Mouse (Mus musculus) neural tube, embryonic 15.5 days (tissue): ENCODE data around the gene Ccdc40. TPM values are rescaled to one million over a fixed set of nuclear protein-coding genes. Genes with fewer than 3 reads are reported as not detected.

ENCODE experiments used
- ATAC-seq: fragments of 200-750 bp; cut with Nextera tagmentation; 2 replicates; pipeline ENCODE4 v1.8.0; 2017; ENCODE audit warnings: mild to moderate bottlenecking, moderate TSS enrichment, moderate library complexity; ENCODE audit not compliant: low FRiP score
- H3K27ac ChIP-seq: fragments of 300-500 bp; sonication (generic); replicated peaks from 2 replicates; pipeline ENCODE4 v1.5.1; 2015; ENCODE audit warnings: mild to moderate bottlenecking, inconsistent platforms
- H3K27me3 ChIP-seq: fragments of 300-500 bp; sonication (generic); replicated peaks from 2 replicates; pipeline ENCODE4 v1.6.1; 2015; ENCODE audit warnings: inconsistent platforms
- H3K36me3 ChIP-seq: fragments of 300-500 bp; sonication (generic); 2 replicates; pipeline ENCODE4 v1.6.1; 2015; ENCODE audit warnings: inconsistent platforms
- H3K4me1 ChIP-seq: fragments of 300-500 bp; sonication (generic); 2 replicates; pipeline ENCODE4 v1.6.1; 2015; ENCODE audit warnings: inconsistent platforms
- H3K4me2 ChIP-seq: fragments of 300-500 bp; sonication (generic); 2 replicates; pipeline ENCODE4 v1.6.1; 2015; ENCODE audit warnings: inconsistent platforms, mild to moderate bottlenecking, moderate library complexity
- H3K4me3 ChIP-seq: fragments of 300-500 bp; sonication (generic); replicated peaks from 2 replicates; pipeline ENCODE4 v1.5.1; 2015; ENCODE audit warnings: mild to moderate bottlenecking, inconsistent platforms
- H3K9ac ChIP-seq: fragments of 300-500 bp; sonication (generic); replicated peaks from 2 replicates; pipeline ENCODE4 v1.6.1; 2015; ENCODE audit warnings: mild to moderate bottlenecking, inconsistent platforms
- H3K9me3 ChIP-seq: fragments of 300-500 bp; sonication (generic); replicated peaks from 2 replicates; pipeline ENCODE4 v1.6.1; 2016; ENCODE audit warnings: inconsistent platforms
- WGBS: fragments of 180-500 bp; shearing (Covaris S2); methylation state at CpG from one replicate; pipeline ENCODE4 v1.1.7; 2015; ENCODE audit warnings: mixed read lengths; 5-methylcytosine and 5-hydroxymethylcytosine counted together
- polyA plus RNA-seq: library from polyadenylated mRNA; unstranded; fragments of >200 nt; fragmentation: Nextera tagmentation; extraction: Ambion mirVana; gene quantifications from 2 replicates; pipeline ENCODE4 v1.2.1, GENCODE M21; 2015

The Ccdc40 gene
- polyA plus RNA-seq, 1 experiment from 2014 or later: 13.2 TPM

- WGBS: 16% methylated on average over 7 of the region's 7 CpGs
- H3K4me3 ChIP-seq: peak overlapping the region; percentile 66
These were observed 70.5 kb downstream of the Ccdc40 start for GRCm38 (mm10) chr11:119298917-119299316.

GRCm38 (mm10) chr11:119299391-119300245 lies 71.2 kb downstream of the Ccdc40 start, which contains the start of gene Eif4a3:
TSS of gene Eif4a3 (minus strand) at chr11:119300089.
- Histone ChIP-seq H3K4me2 (peak within 1 kb of the TSS; percentile 85), H3K4me1 (peaks cover 25% of the 10 kb centered on the region), H3K4me3 (peak within 1 kb of the TSS; percentile 66), H3K36me3 (peaks cover 34% of the 10 kb centered on the region), H3K9me3 (no peaks in the 10 kb centered on the region), H3K27me3 (no peaks in the 10 kb centered on the region; the same call in 1 of the 2 replicates), H3K9ac (peak within 1 kb of the TSS; percentile 74), H3K27ac (peak within 1 kb of the TSS; percentile 99)
- peak; percentile 95 for ATAC-seq
- under 1% methylated on average over 89 of the region's 89 CpGs for WGBS

More at GRCm38 (mm10) chr11:119298917-119299316, 70.5 kb downstream of the Ccdc40 start:
- Histone ChIP-seq H3K27me3 (no peaks in the 10 kb centered on the region), H3K9ac (peak overlapping the region; percentile 74), H3K9me3 (no peaks in the 10 kb centered on the region), H3K4me2 (peak overlapping the region; percentile 85), H3K36me3 (peaks cover 42% of the 10 kb centered on the region), H3K4me1 (peaks cover 25% of the 10 kb centered on the region), H3K27ac (no peak overlapping the region)
- no peak for ATAC-seq

- no peaks in the 10 kb centered on the region; the same call in 1 of the 2 replicates for H3K27me3 ChIP-seq
- H3K9ac ChIP-seq: peak overlapping the region; percentile 74
- WGBS: 1% methylated on average over 31 of the region's 31 CpGs
- ATAC-seq: peak; percentile 28; the same call in 1 of the 2 replicates
- H3K9me3 ChIP-seq: no peaks in the 10 kb centered on the region
- peak overlapping the region; percentile 66 for H3K4me3 ChIP-seq
- peaks cover 27% of the 10 kb centered on the region for H3K36me3 ChIP-seq
- H3K27ac ChIP-seq: peak overlapping the region; percentile 99
- peak overlapping the region; percentile 85 for H3K4me2 ChIP-seq
- peaks cover 25% of the 10 kb centered on the region for H3K4me1 ChIP-seq
These were observed 72.0 kb downstream of the Ccdc40 start for GRCm38 (mm10) chr11:119300246-119300935.

GRCm38 (mm10) chr11:119300986-119301385 lies 72.6 kb downstream of the Ccdc40 start:
- Histone ChIP-seq H3K27me3 (no peaks in the 10 kb centered on the region; the same call in 1 of the 2 replicates), H3K27ac (no peak overlapping the region), H3K4me3 (no peak overlapping the region), H3K9me3 (no peaks in the 10 kb centered on the region), H3K4me1 (peaks cover 25% of the 10 kb centered on the region), H3K9ac (peak overlapping the region; percentile 74; the same call in 1 of the 2 replicates), H3K36me3 (peaks cover 21% of the 10 kb centered on the region), H3K4me2 (peak overlapping the region; percentile 85)
- WGBS: 32% methylated on average over 2 of the region's 2 CpGs
- ATAC-seq: no peak

- no peak overlapping the region for H3K4me2 ChIP-seq
- no peaks in the 10 kb centered on the region for H3K36me3 ChIP-seq
- H3K27ac ChIP-seq: no peak overlapping the region
- H3K4me3 ChIP-seq: no peak overlapping the region
- H3K4me1 ChIP-seq: peaks cover 23% of the 10 kb centered on the region
- H3K9me3 ChIP-seq: no peaks in the 10 kb centered on the region
- H3K9ac ChIP-seq: no peak overlapping the region
- no peaks in the 10 kb centered on the region; the same call in 1 of the 2 replicates for H3K27me3 ChIP-seq
- 0 out of 2 replicates have a peak, but pooled peaks have one; percentile 27 for ATAC-seq
- 44% methylated on average over 16 of the region's 16 CpGs for WGBS
These were observed 76.7 kb downstream of the Ccdc40 start for GRCm38 (mm10) chr11:119304904-119305712.

GRCm38 (mm10) chr11:119306762-119307657 lies 78.6 kb downstream of the Ccdc40 start:
- no peak for ATAC-seq
- no peak overlapping the region for H3K4me2 ChIP-seq
- no peak overlapping the region for H3K9ac ChIP-seq
- no peaks in the 10 kb centered on the region; the same call in 1 of the 2 replicates for H3K27me3 ChIP-seq
- H3K27ac ChIP-seq: no peak overlapping the region
- no peaks in the 10 kb centered on the region for H3K36me3 ChIP-seq
- 58% methylated on average over 13 of the region's 13 CpGs for WGBS
- H3K4me1 ChIP-seq: peaks cover 14% of the 10 kb centered on the region
- no peaks in the 10 kb centered on the region for H3K9me3 ChIP-seq
- H3K4me3 ChIP-seq: no peak overlapping the region

- Histone ChIP-seq H3K36me3 (no peaks in the 10 kb centered on the region), H3K9ac (no peak within 1 kb of the TSS), H3K4me1 (peaks cover 14% of the 10 kb centered on the region), H3K4me3 (no peak within 1 kb of the TSS), H3K27me3 (no peaks in the 10 kb centered on the region; the same call in 1 of the 2 replicates), H3K27ac (no peak within 1 kb of the TSS), H3K4me2 (no peak within 1 kb of the TSS), H3K9me3 (no peaks in the 10 kb centered on the region)
- 58% methylated on average over 1 of the region's 1 CpGs for WGBS
- ATAC-seq: 0 out of 2 replicates have a peak, but pooled peaks have one; percentile 24
These were observed 79.2 kb downstream of the Ccdc40 start, which contains the start of gene Card14 for GRCm38 (mm10) chr11:119307658-119307867. TSS of gene Card14 (plus strand) at chr11:119307768.

GRCm38 (mm10) chr11:119307916-119308315 lies 79.5 kb downstream of the Ccdc40 start:
- Histone ChIP-seq H3K4me3 (no peak overlapping the region), H3K4me2 (no peak overlapping the region), H3K9me3 (no peaks in the 10 kb centered on the region), H3K27ac (no peak overlapping the region), H3K36me3 (no peaks in the 10 kb centered on the region), H3K4me1 (peaks cover 14% of the 10 kb centered on the region), H3K27me3 (no peaks in the 10 kb centered on the region; the same call in 1 of the 2 replicates), H3K9ac (no peak overlapping the region)
- no peak for ATAC-seq
- 23% methylated on average over 11 of the region's 11 CpGs for WGBS

- Histone ChIP-seq H3K9ac (no peak overlapping the region), H3K4me3 (no peak overlapping the region), H3K27ac (no peak overlapping the region), H3K4me1 (peaks cover 14% of the 10 kb centered on the region), H3K9me3 (no peaks in the 10 kb centered on the region), H3K27me3 (no peaks in the 10 kb centered on the region), H3K36me3 (no peaks in the 10 kb centered on the region), H3K4me2 (no peak overlapping the region)
- WGBS: 20% methylated on average over 10 of the region's 10 CpGs
- no peak for ATAC-seq
These were observed 82.2 kb downstream of the Ccdc40 start for GRCm38 (mm10) chr11:119310621-119311020.

GRCm38 (mm10) chr11:119314252-119314936 lies 86.0 kb downstream of the Ccdc40 start:
- Histone ChIP-seq H3K4me3 (no peak overlapping the region), H3K4me2 (no peak overlapping the region), H3K9ac (no peak overlapping the region), H3K27ac (no peak overlapping the region), H3K27me3 (no peaks in the 10 kb centered on the region), H3K36me3 (no peaks in the 10 kb centered on the region), H3K9me3 (no peaks in the 10 kb centered on the region), H3K4me1 (no peaks in the 10 kb centered on the region)
- WGBS: 81% methylated on average over 17 of the region's 17 CpGs
- no peak for ATAC-seq
